Mouse (Mus musculus): ENCODE data around the gene Chaf1a.
"Not testable (repeated sequence)": the region's sequence is repeated elsewhere in the genome, so short reads cannot be mapped to it uniquely, and the experiment has no call there.

The Chaf1a gene

GRCm38 (mm10) chr17:56092794-56093193 lies 52.6 kb downstream of the Chaf1a start:
- no peak for DNase-seq

GRCm38 (mm10) chr17:56096883-56097282 lies 56.6 kb downstream of the Chaf1a start:
- no peak for DNase-seq

- DNase-seq = no peak
Observed at GRCm38 (mm10) chr17:56098180-56098579, 57.9 kb downstream of the Chaf1a start.

- no peak for DNase-seq
Observed at GRCm38 (mm10) chr17:56098711-56099572, 58.7 kb downstream of the Chaf1a start.

GRCm38 (mm10) chr17:56100811-56101210 lies 60.6 kb downstream of the Chaf1a start:
- DNase-seq = no peak

- no peak for DNase-seq
Observed at GRCm38 (mm10) chr17:56102158-56102557, 61.9 kb downstream of the Chaf1a start.

GRCm38 (mm10) chr17:56102927-56103326 lies 62.7 kb downstream of the Chaf1a start:
- DNase-seq = no peak

- no peak for DNase-seq
Observed at GRCm38 (mm10) chr17:56103465-56104285, 63.4 kb downstream of the Chaf1a start.

- DNase-seq = not testable (repeated sequence)
Observed at GRCm38 (mm10) chr17:56104821-56105220, 64.6 kb downstream of the Chaf1a start.

GRCm38 (mm10) chr17:56106436-56106835 lies 66.2 kb downstream of the Chaf1a start:
- DNase-seq = not testable (repeated sequence)

GRCm38 (mm10) chr17:56106981-56107380 lies 66.7 kb downstream of the Chaf1a start:
- DNase-seq = no peak

- DNase-seq = no peak
Observed at GRCm38 (mm10) chr17:56107736-56108135, 67.5 kb downstream of the Chaf1a start.

- DNase-seq = no peak
Observed at GRCm38 (mm10) chr17:56108334-56109044, 68.2 kb downstream of the Chaf1a start.

GRCm38 (mm10) chr17:56109219-56110051 lies 69.2 kb downstream of the Chaf1a start, which contains the start of gene Plin4:
Gene Plin4 (minus strand): TSS chr17:56109803.
- no peak for DNase-seq

GRCm38 (mm10) chr17:56110571-56110970 lies 70.3 kb downstream of the Chaf1a start:
- DNase-seq = no peak

GRCm38 (mm10) chr17:56111021-56111420 lies 70.8 kb downstream of the Chaf1a start:
- no peak for DNase-seq

GRCm38 (mm10) chr17:56111864-56112263 lies 71.6 kb downstream of the Chaf1a start:
- DNase-seq = peak; percentile 73

- no peak for DNase-seq
Observed at GRCm38 (mm10) chr17:56112743-56113142, 72.5 kb downstream of the Chaf1a start.

GRCm38 (mm10) chr17:56116193-56116592 lies 76.0 kb downstream of the Chaf1a start:
- DNase-seq = no peak

GRCm38 (mm10) chr17:56117251-56117710 lies 77.0 kb downstream of the Chaf1a start, which contains the start of gene Plin5:
Gene Plin5 (minus strand): TSS chr17:56117596.
- DNase-seq = peak; percentile 89

GRCm38 (mm10) chr17:56119431-56119830 lies 79.2 kb downstream of the Chaf1a start:
- DNase-seq = peak; percentile 39

Measured in kidney, adult 9 months (tissue).